Mouse (Mus musculus) C2C12 (cell line): ENCODE data around the gene Rmi2.

Experiments
- CEBPB ChIP-seq: IDR thresholded peaks from one replicate; pipeline ENCODE4 v1.6.1; 2011; ENCODE audit warnings: low read depth, mild to moderate bottlenecking, control low read depth, moderate library complexity
- CTCF ChIP-seq: IDR thresholded peaks from one replicate; pipeline ENCODE4 v1.5.1; 2011; ENCODE audit not compliant: control insufficient read depth, insufficient read depth, insufficient read length
- MAX ChIP-seq: IDR thresholded peaks from one replicate; pipeline ENCODE4 v1.6.1; 2011; ENCODE audit warnings: mild to moderate bottlenecking, control low read depth
- MYOD1 ChIP-seq: IDR thresholded peaks from one replicate; pipeline ENCODE4 v1.6.1; 2011; ENCODE audit warnings: low read depth; ENCODE audit not compliant: control insufficient read depth, insufficient read length
- MYOG ChIP-seq: IDR thresholded peaks from one replicate; pipeline ENCODE4 v1.6.1; 2011; ENCODE audit not compliant: control insufficient read depth, insufficient read length; ENCODE audit errors: extremely low read depth
- USF1 ChIP-seq: IDR thresholded peaks from one replicate; pipeline ENCODE4 v1.6.1; 2011; ENCODE audit warnings: low read depth, mild to moderate bottlenecking, control low read depth, moderate library complexity

DNA sequence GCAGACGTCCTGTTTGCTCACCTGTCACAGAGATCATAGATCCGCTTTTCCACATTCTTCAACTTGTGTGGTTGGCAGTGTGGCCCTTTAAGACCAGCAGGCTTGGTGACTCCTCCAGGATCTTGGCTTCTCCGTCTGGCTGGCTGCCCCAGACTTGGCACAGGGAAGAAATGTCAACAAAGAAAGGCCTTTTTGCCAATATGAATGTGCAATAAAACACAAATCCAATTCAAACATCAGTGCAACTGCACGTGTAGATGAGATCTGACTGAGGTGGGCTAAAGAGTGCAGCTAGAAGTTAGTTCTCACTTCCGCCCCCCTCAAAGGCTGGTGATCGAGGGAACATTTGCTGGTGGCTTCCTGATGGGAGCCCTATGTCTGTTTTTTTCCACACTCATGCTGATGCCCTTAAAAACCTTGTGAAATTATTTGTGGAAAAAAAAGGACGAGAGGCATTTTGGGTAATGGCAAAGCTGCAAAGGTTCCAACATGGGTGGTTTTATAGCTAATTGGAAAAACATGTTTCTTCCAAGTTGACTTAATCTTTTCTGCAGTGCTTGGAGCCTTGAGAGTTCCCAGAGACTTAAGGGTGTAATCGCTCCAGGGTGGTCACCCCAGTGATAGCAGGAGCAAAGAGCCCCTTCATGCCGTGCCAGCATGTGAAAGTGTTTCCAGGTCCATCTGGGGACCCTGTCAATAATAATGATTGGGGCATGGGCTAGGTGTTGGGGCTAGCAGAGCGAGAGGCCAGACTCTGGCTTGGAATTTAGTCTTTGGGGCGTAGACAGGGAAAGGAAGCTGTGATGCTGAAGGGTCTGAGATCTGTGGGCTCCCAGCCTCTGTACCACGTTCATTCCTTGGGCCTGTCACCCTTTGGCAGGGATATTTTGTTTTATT, 15.4 kb downstream of the Rmi2 start:
- TF ChIP-seq MAX (no peak), CTCF (no peak), USF1 (no peak), CEBPB (no peak), MYOG (no peak), MYOD1 (no peak)
